Mouse (Mus musculus) induced T-regulatory cell, adult 2 months (primary cell): ENCODE measurements at regions not wholly inside any gene's neighbourhood (a gene's known extent, or its start where the extent isn't known, plus 50 kb on each side); places are given as distances from the start of the nearest gene placed in this dataset.
A peak's percentile ranks its signal among the peaks of the same experiment; 100 is the strongest.
"Not testable (repeated sequence)": the region's sequence is repeated elsewhere in the genome, so short reads cannot be mapped to it uniquely, and the experiment has no call there.

Experiments
- DNase-seq: peaks from one replicate; pipeline ENCODE4 v3.0.0-alpha.2; 2012; ENCODE audit warnings: low read depth

GRCm38 (mm10) chr8:34294721-34295120 is 183.2 kb upstream of the Gm10131 start:
- DNase-seq, result no peak

- no peak for DNase-seq
These were observed 179.1 kb upstream of the Gm10131 start for GRCm38 (mm10) chr8:34290670-34291069.

- DNase-seq, result no peak
These were observed 176.3 kb upstream of the Gm10131 start for GRCm38 (mm10) chr8:34287801-34288200.

- no peak for DNase-seq
These were observed 173.0 kb upstream of the Gm10131 start for GRCm38 (mm10) chr8:34284576-34284975.

- DNase-seq, result no peak
These were observed 168.9 kb upstream of the Gm10131 start for GRCm38 (mm10) chr8:34280433-34280832.

- DNase-seq, result peak; percentile 39
These were observed 164.6 kb upstream of the Gm10131 start for GRCm38 (mm10) chr8:34275977-34276660.

- not testable (repeated sequence) for DNase-seq
These were observed 163.3 kb upstream of the Gm10131 start for GRCm38 (mm10) chr8:34274796-34275195.

GRCm38 (mm10) chr8:34274171-34274570 is 162.6 kb upstream of the Gm10131 start:
- no peak for DNase-seq

- no peak for DNase-seq
These were observed 158.3 kb upstream of the Gm10131 start for GRCm38 (mm10) chr8:34269848-34270247.

GRCm38 (mm10) chr8:34268806-34269520 is 157.4 kb upstream of the Gm10131 start:
- peak; percentile 42 for DNase-seq

- no peak for DNase-seq
These were observed 143.4 kb upstream of the Gm10131 start for GRCm38 (mm10) chr8:34254978-34255377.

- DNase-seq, result no peak
These were observed 140.4 kb upstream of the Gm10131 start for GRCm38 (mm10) chr8:34251934-34252333.

GRCm38 (mm10) chr8:34239346-34239900 is 127.9 kb upstream of the Gm10131 start:
- DNase-seq, result no peak

- no peak for DNase-seq
These were observed 122.2 kb upstream of the Gm10131 start for GRCm38 (mm10) chr8:34233705-34234104.

- DNase-seq, result no peak
These were observed 117.9 kb upstream of the Gm10131 start for GRCm38 (mm10) chr8:34229477-34229876.

- no peak for DNase-seq
These were observed 113.7 kb upstream of the Gm10131 start for GRCm38 (mm10) chr8:34225011-34225890.

- DNase-seq, result no peak
These were observed 110.7 kb upstream of the Gm10131 start for GRCm38 (mm10) chr8:34222187-34222586.
